Mouse (Mus musculus): ENCODE measurements at regions not wholly inside any gene's neighbourhood (a gene's known extent, or its start where the extent isn't known, plus 50 kb on each side); places are given as distances from the start of the nearest gene placed in this dataset.

- Histone ChIP-seq H3K4me1 (ENCODE audit: control insufficient read depth, insufficient read depth, low read length) (no peaks in the 10 kb centered on the region), H3K4me3 (replicated peaks; ENCODE audit: low read length) (no peak overlapping the region), H3K9ac (ENCODE audit: low read depth, low read length, severe bottlenecking) (no peak overlapping the region), H3K27ac (replicated peaks; ENCODE audit: low read depth, low read length) (no peak overlapping the region), H3K36me3 (ENCODE audit: control insufficient read depth, insufficient read depth, low read length) (no peaks in the 10 kb centered on the region), H3K4me2 (replicated peaks; ENCODE audit: low read depth, low read length, severe bottlenecking) (no peak overlapping the region), H3K27me3 (ENCODE audit: control insufficient read depth, insufficient read depth, low read length) (no peaks in the 10 kb centered on the region), H3K9me3 (ENCODE audit: control insufficient read depth, low read length) (no peaks in the 10 kb centered on the region)
- WGBS: 51% methylated on average over 7 of the region's 7 CpGs
- no peak for TF ChIP-seq POLR2A (IDR thresholded peaks at IDR 0.05; ENCODE audit: borderline replicate concordance, extremely low read depth, insufficient read depth, insufficient read length)
- DNase-seq (ENCODE audit: low spot score) (no peak), ATAC-seq (ENCODE audit: low FRiP score, low read depth) (no peak)
Measured at GRCm38 (mm10) chr12:26930155-26930867, 412.1 kb downstream of the Sox11 start.

- Histone ChIP-seq H3K4me3 (replicated peaks; ENCODE audit: low read length) (no peak overlapping the region), H3K4me1 (ENCODE audit: control insufficient read depth, insufficient read depth, low read length) (peaks cover 10% of the 10 kb centered on the region), H3K4me2 (replicated peaks; ENCODE audit: low read depth, low read length, severe bottlenecking) (no peak overlapping the region), H3K9me3 (ENCODE audit: control insufficient read depth, low read length) (no peaks in the 10 kb centered on the region), H3K27ac (replicated peaks; ENCODE audit: low read depth, low read length) (no peak overlapping the region), H3K27me3 (ENCODE audit: control insufficient read depth, insufficient read depth, low read length) (no peaks in the 10 kb centered on the region), H3K36me3 (ENCODE audit: control insufficient read depth, insufficient read depth, low read length) (no peaks in the 10 kb centered on the region), H3K9ac (ENCODE audit: low read depth, low read length, severe bottlenecking) (no peak overlapping the region)
- TF ChIP-seq POLR2A (IDR thresholded peaks at IDR 0.05; ENCODE audit: borderline replicate concordance, extremely low read depth, insufficient read depth, insufficient read length): no peak
- 61% methylated on average over 1 of the region's 1 CpGs for whole genome bisulfite sequencing
- DNase-seq (ENCODE audit: low spot score): no peak
- no peak for ATAC-seq (ENCODE audit: low FRiP score, low read depth)
Measured at GRCm38 (mm10) chr12:26906126-26906525, 436.2 kb downstream of the Sox11 start.

- Histone ChIP-seq H3K4me1 (ENCODE audit: control insufficient read depth, insufficient read depth, low read length) (peaks cover 10% of the 10 kb centered on the region), H3K9me3 (ENCODE audit: control insufficient read depth, low read length) (no peaks in the 10 kb centered on the region), H3K4me2 (replicated peaks; ENCODE audit: low read depth, low read length, severe bottlenecking) (peak overlapping the region; percentile 39), H3K36me3 (ENCODE audit: control insufficient read depth, insufficient read depth, low read length) (no peaks in the 10 kb centered on the region), H3K9ac (ENCODE audit: low read depth, low read length, severe bottlenecking) (no peak overlapping the region), H3K4me3 (replicated peaks; ENCODE audit: low read length) (no peak overlapping the region), H3K27ac (replicated peaks; ENCODE audit: low read depth, low read length) (no peak overlapping the region), H3K27me3 (ENCODE audit: control insufficient read depth, insufficient read depth, low read length) (no peaks in the 10 kb centered on the region)
- DNase-seq (ENCODE audit: low spot score) (no peak), ATAC-seq (ENCODE audit: low FRiP score, low read depth) (no peak)
- 31% methylated on average over 2 of the region's 2 CpGs for WGBS
- TF ChIP-seq POLR2A (IDR thresholded peaks at IDR 0.05; ENCODE audit: borderline replicate concordance, extremely low read depth, insufficient read depth, insufficient read length): no peak
Measured at GRCm38 (mm10) chr12:26903894-26904272, 434.9 kb downstream of the Cmpk2 start.

GRCm38 (mm10) chr12:26903073-26903893 lies 434.3 kb downstream of the Cmpk2 start:
- TF ChIP-seq POLR2A (IDR thresholded peaks at IDR 0.05; ENCODE audit: borderline replicate concordance, extremely low read depth, insufficient read depth, insufficient read length): no peak
- no peak for ATAC-seq (ENCODE audit: low FRiP score, low read depth)
- H3K4me3 ChIP-seq (replicated peaks; ENCODE audit: low read length): peak overlapping the region; percentile 16; the same call in 1 of the 2 replicates

GRCm38 (mm10) chr12:26891190-26891589 lies 422.2 kb downstream of the Cmpk2 start:
- DNase-seq (ENCODE audit: low spot score): no peak
- no peak overlapping the region for H3K27ac ChIP-seq (replicated peaks; ENCODE audit: low read depth, low read length)

More at GRCm38 (mm10) chr12:26903073-26903893, 434.3 kb downstream of the Cmpk2 start:
- Histone ChIP-seq H3K4me1 (ENCODE audit: control insufficient read depth, insufficient read depth, low read length) (peaks cover 10% of the 10 kb centered on the region), H3K9me3 (ENCODE audit: control insufficient read depth, low read length) (no peaks in the 10 kb centered on the region), H3K36me3 (ENCODE audit: control insufficient read depth, insufficient read depth, low read length) (no peaks in the 10 kb centered on the region), H3K9ac (ENCODE audit: low read depth, low read length, severe bottlenecking) (no peak overlapping the region), H3K4me2 (replicated peaks; ENCODE audit: low read depth, low read length, severe bottlenecking) (peak overlapping the region; percentile 39), H3K27me3 (ENCODE audit: control insufficient read depth, insufficient read depth, low read length) (no peaks in the 10 kb centered on the region), H3K27ac (replicated peaks; ENCODE audit: low read depth, low read length) (no peak overlapping the region)
- peak; percentile 7 for DNase-seq (ENCODE audit: low spot score)
- 26% methylated on average over 23 of the region's 23 CpGs for WGBS

More at GRCm38 (mm10) chr12:26891190-26891589, 422.2 kb downstream of the Cmpk2 start:
- WGBS: 38% methylated on average over 4 of the region's 4 CpGs
- ATAC-seq (ENCODE audit: low FRiP score, low read depth): no peak
- peaks cover 8% of the 10 kb centered on the region; the same call in 1 of the 2 replicates for H3K4me1 ChIP-seq (ENCODE audit: control insufficient read depth, insufficient read depth, low read length)
- no peaks in the 10 kb centered on the region for H3K27me3 ChIP-seq (ENCODE audit: control insufficient read depth, insufficient read depth, low read length)
- no peak overlapping the region for H3K4me3 ChIP-seq (replicated peaks; ENCODE audit: low read length)
- no peaks in the 10 kb centered on the region for H3K36me3 ChIP-seq (ENCODE audit: control insufficient read depth, insufficient read depth, low read length)
- H3K9ac ChIP-seq (ENCODE audit: low read depth, low read length, severe bottlenecking): no peak overlapping the region
- no peak for TF ChIP-seq POLR2A (IDR thresholded peaks at IDR 0.05; ENCODE audit: borderline replicate concordance, extremely low read depth, insufficient read depth, insufficient read length)
- no peak overlapping the region for H3K4me2 ChIP-seq (replicated peaks; ENCODE audit: low read depth, low read length, severe bottlenecking)
- H3K9me3 ChIP-seq (ENCODE audit: control insufficient read depth, low read length): no peaks in the 10 kb centered on the region
